Mouse (Mus musculus) urinary bladder, postnatal 4 days (tissue): ENCODE data around the gene Tomm20.
"Not testable (repeated sequence)": the region's sequence is repeated elsewhere in the genome, so short reads cannot be mapped to it uniquely, and the experiment has no call there.

Experiments
- DNase-seq, 2 experiments: peaks; one replicate each; pipeline ENCODE4 v3.0.0; 2021 to 2022; ENCODE audit warnings: low spot score in 2 of 2

Tomm20 gene

GRCm38 (mm10) chr8:126918356-126918755 is 27.3 kb downstream of the Tomm20 start:
- no peak for DNase-seq

- no peak for DNase-seq
Measured at GRCm38 (mm10) chr8:126917179-126917905, 28.3 kb downstream of the Tomm20 start.

- DNase-seq: no peak
Measured at GRCm38 (mm10) chr8:126916611-126917010, 29.0 kb downstream of the Tomm20 start.

GRCm38 (mm10) chr8:126914609-126915375 is 30.9 kb downstream of the Tomm20 start:
- no peak for DNase-seq

GRCm38 (mm10) chr8:126914107-126914490 is 31.5 kb downstream of the Tomm20 start:
- not testable (repeated sequence) for DNase-seq

- peak; percentile 58 to 69 for DNase-seq
Measured at GRCm38 (mm10) chr8:126913241-126914106, 32.2 kb downstream of the Tomm20 start.

GRCm38 (mm10) chr8:126909371-126909802 is 36.3 kb downstream of the Tomm20 start:
- DNase-seq: no peak

- DNase-seq: no peak
Measured at GRCm38 (mm10) chr8:126908805-126909204, 36.8 kb downstream of the Tomm20 start.

GRCm38 (mm10) chr8:126907968-126908367 is 37.7 kb downstream of the Tomm20 start:
- no peak for DNase-seq

- no peak for DNase-seq
Measured at GRCm38 (mm10) chr8:126907374-126907773, 38.3 kb downstream of the Tomm20 start.

- DNase-seq: no peak
Measured at GRCm38 (mm10) chr8:126905387-126905786, 40.3 kb downstream of the Tomm20 start.

- DNase-seq: no peak
Measured at GRCm38 (mm10) chr8:126903927-126904326, 41.7 kb downstream of the Tomm20 start.

- no peak for DNase-seq
Measured at GRCm38 (mm10) chr8:126903224-126903895, 42.3 kb downstream of the Tomm20 start.

- DNase-seq: no peak
Measured at GRCm38 (mm10) chr8:126901612-126902011, 44.0 kb downstream of the Tomm20 start.

GRCm38 (mm10) chr8:126901049-126901448 is 44.6 kb downstream of the Tomm20 start:
- no peak for DNase-seq

- DNase-seq: no peak
Measured at GRCm38 (mm10) chr8:126895133-126895532, 50.5 kb downstream of the Tomm20 start.

GRCm38 (mm10) chr8:126887639-126888006 is 58.0 kb downstream of the Tomm20 start:
- DNase-seq: no peak

- DNase-seq: peak; percentile 72 to 78
Measured at GRCm38 (mm10) chr8:126886741-126887638, 58.7 kb downstream of the Tomm20 start.

- no peak for DNase-seq
Measured at GRCm38 (mm10) chr8:126885554-126886485, 59.8 kb downstream of the Tomm20 start.
